Mouse (Mus musculus): ENCODE data around the gene Arnt2. TPM values are rescaled to one million over a fixed set of nuclear protein-coding genes. Genes with fewer than 3 reads are reported as not detected.

Gene Arnt2
- polyA plus RNA-seq, 1 experiment from 2014 or later, result 3.4 TPM

DNA sequence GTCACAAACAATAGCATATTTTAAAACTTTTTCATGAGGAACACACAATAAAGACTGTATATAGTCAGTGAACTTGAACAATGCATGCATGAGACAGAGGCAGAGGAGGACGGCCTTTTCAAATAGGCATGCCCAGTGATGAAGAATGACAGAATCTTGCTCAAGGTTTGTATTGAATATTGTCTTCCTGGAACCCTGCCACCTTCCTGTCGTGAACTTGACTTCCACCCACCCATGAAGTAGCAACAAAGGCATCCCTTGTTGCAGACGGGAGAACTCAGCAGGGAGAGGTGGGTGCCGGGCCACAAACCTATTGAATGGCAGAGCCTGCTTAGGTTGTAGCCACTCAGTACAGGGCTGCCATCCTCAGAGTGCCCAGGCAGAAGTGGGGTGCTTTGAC lies 43.7 kb downstream of the Arnt2 start:
- Histone ChIP-seq H3K4me3 (no peak overlapping the region), H3K36me3 (no peaks in the 10 kb centered on the region), H3K27me3 (replicated peaks) (0 out of 2 replicates have a peak, but pooled peaks cover 3% of the 10 kb centered on the region), H3K4me2 (no peak overlapping the region), H3K27ac (replicated peaks) (no peak overlapping the region), H3K9me3 (no peaks in the 10 kb centered on the region), H3K4me1 (peaks cover 22% of the 10 kb centered on the region), H3K9ac (no peak overlapping the region)
- 53% methylated on average over 4 of the region's 4 CpGs for WGBS
- no peak for ATAC-seq (ENCODE audit: extremely low read depth, insufficient number of reproducible peaks, low FRiP score, low TSS enrichment)

- H3K9ac ChIP-seq, result no peak overlapping the region
- no peak overlapping the region for H3K27ac ChIP-seq (replicated peaks)
- peaks cover 20% of the 10 kb centered on the region for H3K4me1 ChIP-seq
- no peaks in the 10 kb centered on the region for H3K9me3 ChIP-seq
- WGBS, result 61% methylated on average over 2 of the region's 2 CpGs
- H3K36me3 ChIP-seq, result no peaks in the 10 kb centered on the region
- no peak overlapping the region for H3K4me3 ChIP-seq
- ATAC-seq (ENCODE audit: extremely low read depth, insufficient number of reproducible peaks, low FRiP score, low TSS enrichment), result no peak
- H3K27me3 ChIP-seq (replicated peaks), result 0 out of 2 replicates have a peak, but pooled peaks cover 3% of the 10 kb centered on the region
- H3K4me2 ChIP-seq, result no peak overlapping the region
Measured at GRCm38 (mm10) chr7:84362711-84363110, 47.3 kb downstream of the Arnt2 start.

DNA sequence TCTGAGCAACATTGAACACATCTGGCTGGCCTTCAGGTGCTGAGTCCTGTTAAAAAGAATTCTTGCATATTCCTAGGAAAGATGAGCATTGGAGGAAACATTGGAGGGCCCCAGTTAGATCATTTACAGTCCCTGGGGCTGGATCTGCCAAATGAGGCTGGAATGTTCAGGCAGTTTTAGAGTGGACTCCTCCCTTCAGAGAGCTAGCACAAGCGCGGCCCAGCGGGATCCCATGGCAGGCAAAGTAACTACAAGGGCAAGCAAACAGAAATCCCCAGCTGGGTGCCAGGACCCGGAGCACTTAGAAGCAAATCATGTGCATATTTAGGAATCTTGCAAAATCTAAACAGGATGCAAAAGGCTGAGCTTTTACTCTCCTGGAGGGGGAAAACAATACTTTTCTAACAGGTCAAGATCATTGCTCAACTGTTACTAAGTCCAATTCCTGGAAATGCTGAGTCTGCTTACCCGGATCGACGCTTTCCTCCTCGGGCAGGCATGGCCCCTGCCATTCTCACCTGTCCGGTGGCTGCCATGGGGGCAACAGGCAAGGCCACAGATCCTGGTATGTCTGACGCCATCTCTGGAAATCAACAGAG lies 48.8 kb downstream of the Arnt2 start:
- no peak overlapping the region for H3K9ac ChIP-seq
- H3K4me1 ChIP-seq, result peaks cover 10% of the 10 kb centered on the region
- H3K9me3 ChIP-seq, result no peaks in the 10 kb centered on the region
- H3K27me3 ChIP-seq (replicated peaks), result 0 out of 2 replicates have a peak, but pooled peaks cover 3% of the 10 kb centered on the region
- H3K4me3 ChIP-seq, result no peak overlapping the region
- H3K36me3 ChIP-seq, result no peaks in the 10 kb centered on the region
- no peak overlapping the region for H3K4me2 ChIP-seq
- H3K27ac ChIP-seq (replicated peaks), result no peak overlapping the region
- no peak for ATAC-seq (ENCODE audit: extremely low read depth, insufficient number of reproducible peaks, low FRiP score, low TSS enrichment)
- 64% methylated on average over 10 of the region's 10 CpGs for WGBS

- Histone ChIP-seq H3K27ac (replicated peaks) (no peak overlapping the region), H3K4me1 (peaks cover 5% of the 10 kb centered on the region), H3K27me3 (replicated peaks) (no peaks in the 10 kb centered on the region), H3K4me2 (no peak overlapping the region), H3K9ac (no peak overlapping the region), H3K36me3 (no peaks in the 10 kb centered on the region), H3K9me3 (no peaks in the 10 kb centered on the region), H3K4me3 (no peak overlapping the region)
- 40% methylated on average over 1 of the region's 1 CpGs for WGBS
- no peak for ATAC-seq (ENCODE audit: extremely low read depth, insufficient number of reproducible peaks, low FRiP score, low TSS enrichment)
Measured at GRCm38 (mm10) chr7:84358426-84358825, 51.5 kb downstream of the Arnt2 start.

DNA sequence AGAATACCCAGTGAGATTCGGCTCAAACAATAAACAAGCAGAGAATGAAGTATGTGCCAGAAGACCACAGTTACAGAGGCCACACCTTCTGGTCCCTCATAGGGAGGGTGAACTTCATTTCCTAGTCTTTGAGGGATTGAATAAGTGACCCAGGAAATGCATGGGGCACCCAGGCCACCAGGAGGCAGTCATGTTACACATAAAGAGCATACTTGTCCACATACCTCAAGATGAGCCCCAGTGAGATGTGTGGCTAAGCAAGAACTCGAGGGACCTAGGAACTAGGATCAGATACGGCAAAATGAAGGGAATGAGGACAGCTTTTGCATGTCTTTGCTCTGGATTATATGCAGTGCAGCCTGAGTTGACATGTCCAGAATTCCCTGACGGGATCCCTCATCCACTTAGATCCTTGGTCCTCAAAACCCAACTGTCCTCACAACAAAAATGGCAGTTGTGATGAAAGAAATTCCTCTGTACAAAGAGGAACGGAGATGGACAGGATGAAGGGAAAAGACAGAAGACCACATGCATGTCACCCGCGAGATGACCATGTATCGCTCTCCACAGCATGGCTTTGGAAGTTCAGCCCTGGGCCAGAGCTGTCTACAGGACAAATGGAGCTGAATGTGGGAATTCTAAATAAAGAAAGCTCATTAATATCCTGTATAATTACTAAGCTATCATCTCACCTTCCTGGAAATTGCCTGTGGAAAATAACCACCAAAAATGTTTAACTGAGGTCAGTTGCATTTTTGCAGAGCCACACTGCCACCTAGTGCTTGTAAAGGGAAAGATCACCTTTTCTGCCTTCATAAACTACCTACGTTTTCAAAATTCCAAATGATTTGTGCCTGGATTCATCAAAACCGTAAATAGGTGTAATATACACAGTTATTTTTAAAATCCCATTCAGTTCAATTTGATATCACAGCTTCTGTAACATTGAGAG lies 54.1 kb downstream of the Arnt2 start:
- no peak overlapping the region for H3K27ac ChIP-seq (replicated peaks)
- H3K9me3 ChIP-seq, result no peaks in the 10 kb centered on the region
- WGBS, result 57% methylated on average over 10 of the region's 10 CpGs
- no peak for ATAC-seq (ENCODE audit: extremely low read depth, insufficient number of reproducible peaks, low FRiP score, low TSS enrichment)
- no peak overlapping the region for H3K9ac ChIP-seq
- no peaks in the 10 kb centered on the region for H3K27me3 ChIP-seq (replicated peaks)
- no peak overlapping the region for H3K4me3 ChIP-seq
- no peak overlapping the region for H3K4me2 ChIP-seq
- H3K36me3 ChIP-seq, result no peaks in the 10 kb centered on the region
- 0 out of 2 replicates have a peak, but pooled peaks cover 5% of the 10 kb centered on the region for H3K4me1 ChIP-seq

DNA sequence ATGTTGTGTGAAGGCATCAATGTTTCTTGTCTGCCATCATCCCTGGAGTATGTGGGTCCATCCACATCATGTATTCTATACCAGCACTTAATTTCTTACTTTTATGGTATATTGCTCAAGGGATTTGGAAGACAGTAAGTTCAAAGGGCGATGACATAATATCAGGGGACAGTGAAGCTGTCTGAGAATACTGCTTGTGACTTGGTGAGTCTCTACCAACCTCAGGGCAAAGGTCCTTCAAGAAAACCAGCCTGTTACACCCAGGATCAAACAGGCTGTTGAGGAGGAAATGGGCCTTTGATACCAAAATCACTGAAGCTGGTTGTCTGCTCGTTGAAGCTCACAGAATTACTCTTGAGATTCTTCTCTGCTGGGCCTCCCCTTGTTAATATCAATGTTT lies 55.1 kb downstream of the Arnt2 start:
- Histone ChIP-seq H3K9me3 (no peaks in the 10 kb centered on the region), H3K27ac (replicated peaks) (no peak overlapping the region), H3K4me3 (no peak overlapping the region), H3K4me2 (no peak overlapping the region), H3K27me3 (replicated peaks) (no peaks in the 10 kb centered on the region), H3K36me3 (no peaks in the 10 kb centered on the region), H3K9ac (no peak overlapping the region), H3K4me1 (peaks cover 9% of the 10 kb centered on the region)
- WGBS, result 88% methylated on average over 2 of the region's 2 CpGs
- no peak for ATAC-seq (ENCODE audit: extremely low read depth, insufficient number of reproducible peaks, low FRiP score, low TSS enrichment)

DNA sequence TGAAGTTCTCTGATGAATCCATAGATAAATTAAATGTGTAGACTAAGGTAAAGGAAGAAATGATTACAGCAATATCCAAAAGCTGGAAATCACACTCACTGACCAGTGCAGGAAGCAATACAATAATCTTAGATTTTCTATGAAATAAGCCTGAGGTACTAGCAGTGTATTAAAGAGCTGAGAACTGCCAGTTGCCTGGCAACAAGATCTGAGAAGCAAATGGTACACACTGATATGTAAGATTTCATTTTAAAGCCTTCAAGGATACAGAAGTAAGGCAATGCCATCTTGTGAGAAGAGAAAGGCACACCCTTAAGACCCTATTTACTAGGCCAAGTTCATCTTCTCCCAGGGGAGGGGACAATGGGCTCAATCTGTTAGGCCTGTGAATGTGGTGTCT lies 59.4 kb downstream of the Arnt2 start:
- no peak overlapping the region for H3K9ac ChIP-seq
- no peak overlapping the region for H3K27ac ChIP-seq (replicated peaks)
- no peak overlapping the region for H3K4me3 ChIP-seq
- ATAC-seq (ENCODE audit: extremely low read depth, insufficient number of reproducible peaks, low FRiP score, low TSS enrichment), result no peak
- no peak overlapping the region for H3K4me2 ChIP-seq
- no peaks in the 10 kb centered on the region for H3K27me3 ChIP-seq (replicated peaks)
- peaks cover 14% of the 10 kb centered on the region for H3K4me1 ChIP-seq
- H3K36me3 ChIP-seq, result no peaks in the 10 kb centered on the region
- no peaks in the 10 kb centered on the region for H3K9me3 ChIP-seq

DNA sequence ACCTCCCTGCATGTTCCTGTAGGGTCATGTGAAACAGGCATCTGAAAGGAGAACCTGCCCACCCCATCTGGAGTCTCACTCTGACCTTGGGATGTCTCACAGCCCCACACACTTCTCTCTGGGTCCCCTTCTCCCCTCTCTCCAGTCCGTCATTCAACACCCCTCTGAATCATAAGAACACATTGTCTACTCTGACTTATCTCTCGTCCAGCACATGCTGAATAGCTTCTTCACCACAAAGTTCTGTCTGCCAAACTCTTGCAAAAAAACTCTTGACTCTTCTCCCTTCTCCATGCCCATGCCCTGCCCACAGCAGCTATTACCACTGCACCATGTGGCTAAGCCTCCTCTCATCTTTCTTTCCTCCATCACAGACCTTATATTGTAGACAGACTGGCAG lies 60.0 kb downstream of the Arnt2 start:
- Histone ChIP-seq H3K4me1 (peaks cover 14% of the 10 kb centered on the region), H3K9me3 (no peaks in the 10 kb centered on the region), H3K4me2 (no peak overlapping the region), H3K4me3 (no peak overlapping the region), H3K27me3 (replicated peaks) (no peaks in the 10 kb centered on the region), H3K9ac (no peak overlapping the region), H3K36me3 (no peaks in the 10 kb centered on the region), H3K27ac (replicated peaks) (no peak overlapping the region)
- WGBS, result 20% methylated on average over 2 of the region's 2 CpGs
- no peak for ATAC-seq (ENCODE audit: extremely low read depth, insufficient number of reproducible peaks, low FRiP score, low TSS enrichment)

- Histone ChIP-seq H3K27me3 (replicated peaks) (no peaks in the 10 kb centered on the region), H3K4me1 (peaks cover 14% of the 10 kb centered on the region), H3K4me2 (no peak overlapping the region), H3K9ac (no peak overlapping the region), H3K36me3 (peaks cover 7% of the 10 kb centered on the region), H3K9me3 (no peaks in the 10 kb centered on the region), H3K4me3 (no peak overlapping the region), H3K27ac (replicated peaks) (no peak overlapping the region)
- 86% methylated on average over 9 of the region's 9 CpGs for WGBS
- no peak for ATAC-seq (ENCODE audit: extremely low read depth, insufficient number of reproducible peaks, low FRiP score, low TSS enrichment)
Measured at GRCm38 (mm10) chr7:84348145-84348911, 61.6 kb downstream of the Arnt2 start.

GRCm38 (mm10) chr7:84343160-84343559 lies 66.8 kb downstream of the Arnt2 start:
- Histone ChIP-seq H3K9me3 (no peaks in the 10 kb centered on the region), H3K9ac (no peak overlapping the region), H3K4me1 (peaks cover 22% of the 10 kb centered on the region), H3K4me2 (no peak overlapping the region), H3K4me3 (no peak overlapping the region), H3K27ac (replicated peaks) (no peak overlapping the region), H3K36me3 (peaks cover 11% of the 10 kb centered on the region), H3K27me3 (replicated peaks) (no peaks in the 10 kb centered on the region)
- no peak for ATAC-seq (ENCODE audit: extremely low read depth, insufficient number of reproducible peaks, low FRiP score, low TSS enrichment)
- 85% methylated on average over 3 of the region's 3 CpGs for WGBS

- no peak overlapping the region for H3K4me3 ChIP-seq
- H3K36me3 ChIP-seq, result peaks cover 11% of the 10 kb centered on the region
- no peak overlapping the region for H3K9ac ChIP-seq
- ATAC-seq (ENCODE audit: extremely low read depth, insufficient number of reproducible peaks, low FRiP score, low TSS enrichment), result no peak
- H3K27ac ChIP-seq (replicated peaks), result no peak overlapping the region
- peaks cover 42% of the 10 kb centered on the region for H3K4me1 ChIP-seq
- no peaks in the 10 kb centered on the region for H3K9me3 ChIP-seq
- no peaks in the 10 kb centered on the region for H3K27me3 ChIP-seq (replicated peaks)
- WGBS, result 55% methylated on average over 1 of the region's 1 CpGs
- no peak overlapping the region for H3K4me2 ChIP-seq
Measured at GRCm38 (mm10) chr7:84341001-84341400, 69.0 kb downstream of the Arnt2 start.

Measured in heart, embryonic 13.5 days (tissue).